Mouse (Mus musculus) heart, postnatal 14 days (tissue): ENCODE measurements at regions not wholly inside any gene's neighbourhood (a gene's known extent, or its start where the extent isn't known, plus 50 kb on each side); places are given as distances from the start of the nearest gene placed in this dataset.

Source experiments
- DNase-seq, 2 experiments: peaks; one replicate each; pipeline ENCODE4 v3.0.0; 2021 to 2022
- intact Hi-C: fragments of 180-260 bp; cut with DNase I; formaldehyde crosslinking; loops from one replicate; pipeline ENCODE4 v1.15.1; 2025

GRCm38 (mm10) chr19:15801811-15802486 is 145.2 kb downstream of the Psat1 start:
- intact Hi-C loops: loop anchor here (2.0 to 10.0 kb wide), 2 partner anchors 163 to 1821 kb away; no protein-coding TSS in a partner anchor

GRCm38 (mm10) chr19:15800856-15801706 is 146.1 kb downstream of the Psat1 start:
- intact Hi-C loops: loop anchor here (10.0 kb wide), 1 partner anchor 164 kb away; no protein-coding TSS in a partner anchor
- peak; percentile 30 to 40 for DNase-seq

More at GRCm38 (mm10) chr19:15801811-15802486, 145.2 kb downstream of the Psat1 start:
- DNase-seq: peak; percentile 66 to 80

- DNase-seq: no peak
- intact Hi-C loops: no loop called here
These were observed 150.7 kb downstream of the Psat1 start for GRCm38 (mm10) chr19:15796466-15796865.

- no peak for DNase-seq
- intact Hi-C loops: no loop called here
These were observed 155.2 kb downstream of the Psat1 start for GRCm38 (mm10) chr19:15791942-15792341.

GRCm38 (mm10) chr19:15791264-15791913 is 155.7 kb downstream of the Psat1 start:
- intact Hi-C loops: no loop called here

GRCm38 (mm10) chr19:15790620-15791263 is 156.4 kb downstream of the Psat1 start:
- no peak for DNase-seq
- intact Hi-C loops: no loop called here

More at GRCm38 (mm10) chr19:15791264-15791913, 155.7 kb downstream of the Psat1 start:
- DNase-seq: no peak

GRCm38 (mm10) chr19:15789741-15790140 is 157.4 kb downstream of the Psat1 start:
- no peak for DNase-seq
- intact Hi-C loops: no loop called here

- intact Hi-C loops: no loop called here
- no peak for DNase-seq
These were observed 162.5 kb downstream of the Psat1 start for GRCm38 (mm10) chr19:15784644-15785043.

GRCm38 (mm10) chr19:15769651-15770050 is 177.5 kb downstream of the Psat1 start:
- DNase-seq: no peak
- intact Hi-C loops: no loop called here

GRCm38 (mm10) chr19:15761086-15761485 is 186.1 kb downstream of the Psat1 start:
- intact Hi-C loops: no loop called here
- no peak for DNase-seq

- intact Hi-C loops: no loop called here
- DNase-seq: no peak
These were observed 201.9 kb downstream of the Psat1 start for GRCm38 (mm10) chr19:15745026-15745777.

GRCm38 (mm10) chr19:15736200-15736599 is 210.9 kb downstream of the Psat1 start:
- no peak for DNase-seq
- intact Hi-C loops: no loop called here

GRCm38 (mm10) chr19:15726785-15727406 is 220.2 kb downstream of the Psat1 start:
- intact Hi-C loops: no loop called here
- no peak for DNase-seq

- intact Hi-C loops: no loop called here
- no peak for DNase-seq
These were observed 254.6 kb downstream of the Psat1 start for GRCm38 (mm10) chr19:15692379-15693023.

GRCm38 (mm10) chr19:15669996-15670395 is 277.1 kb downstream of the Psat1 start:
- intact Hi-C loops: no loop called here
- DNase-seq: no peak

- intact Hi-C loops: no loop called here
- DNase-seq: no peak
These were observed 277.6 kb downstream of the Psat1 start for GRCm38 (mm10) chr19:15669541-15669940.

GRCm38 (mm10) chr19:15668624-15669016 is 278.5 kb downstream of the Psat1 start:
- intact Hi-C loops: no loop called here
- no peak for DNase-seq

- intact Hi-C loops: no loop called here
- no peak for DNase-seq
These were observed 279.1 kb downstream of the Psat1 start for GRCm38 (mm10) chr19:15667889-15668623.
